Mouse (Mus musculus) kidney, adult 2 months (tissue): ENCODE measurements around the gene Mtap.

ENCODE experiments used
- CTCF ChIP-seq: fragments of 200-500 bp; conservative IDR thresholded peaks from 2 replicates; pipeline ENCODE4 v1.5.1; 2011; ENCODE audit warnings: low read depth, mild to moderate bottlenecking, control low read depth, low read length, moderate library complexity, mixed read lengths; ENCODE audit not compliant: insufficient read depth, insufficient read length
- POLR2A ChIP-seq: fragments of 200-500 bp; IDR thresholded peaks from one replicate; pipeline ENCODE4 v1.6.1; 2011; ENCODE audit warnings: low read depth, low read length, control low read depth

DNA sequence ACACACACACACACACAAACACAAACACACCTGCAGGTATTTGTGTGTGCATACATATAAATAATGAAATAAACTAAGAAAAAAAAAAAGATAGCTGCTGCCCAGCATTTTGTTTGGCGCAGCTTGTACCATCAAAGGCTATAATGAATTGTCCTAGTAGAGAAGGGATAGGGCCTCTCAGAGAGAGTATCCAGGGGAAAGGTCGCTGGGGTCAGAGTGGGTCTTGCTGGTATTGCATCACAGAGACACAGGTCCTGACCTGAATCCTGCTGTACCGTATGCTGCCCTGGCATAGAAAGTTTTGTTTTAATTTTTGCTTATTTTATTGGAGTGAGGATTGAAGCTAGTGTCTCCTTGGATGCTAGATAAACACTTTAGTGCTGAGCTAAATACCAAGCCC lies 566 bp upstream of the Mtap start:
- no peak for TF ChIP-seq POLR2A
- TF ChIP-seq CTCF = no peak
